Mouse (Mus musculus) CH12.LX (cell line): ENCODE measurements around the gene Picalm.

Experiments used
- CTCF ChIP-seq, 2 experiments: IDR thresholded peaks in 1 of 2; conservative IDR thresholded peaks in 1 of 2; 2 replicates each; pipeline ENCODE4 v1.5.1; 2011 to 2012; ENCODE audit warnings: low read depth in 2 of 2, low read length in 2 of 2, improper control_type of control experiment in 1 of 2, inconsistent platforms in 1 of 2, mild to moderate bottlenecking in 1 of 2, moderate library complexity in 1 of 2
- EP300 ChIP-seq: IDR thresholded peaks from 2 replicates; pipeline ENCODE4 v1.6.1; 2011; ENCODE audit warnings: low read length, improper control_type of control experiment
- HCFC1 ChIP-seq: IDR thresholded peaks from 2 replicates; pipeline ENCODE4 v1.6.1; 2012; ENCODE audit warnings: low read depth, mild to moderate bottlenecking, inconsistent platforms, low read length, improper control_type of control experiment
- JUND ChIP-seq: conservative IDR thresholded peaks from 2 replicates; pipeline ENCODE4 v1.6.1; 2011; ENCODE audit warnings: low read depth, low read length, improper control_type of control experiment
- NELFE ChIP-seq: IDR thresholded peaks from 2 replicates; pipeline ENCODE4 v1.6.1; 2011; ENCODE audit warnings: low read depth, low read length, improper control_type of control experiment
- NRF1 ChIP-seq: IDR thresholded peaks from 2 replicates; pipeline ENCODE4 v1.6.1; 2014; ENCODE audit warnings: low read depth, mild to moderate bottlenecking, inconsistent platforms, low read length, improper control_type of control experiment, moderate library complexity
- POLR2A ChIP-seq: IDR thresholded peaks from 2 replicates; pipeline ENCODE4 v1.6.1; 2011; ENCODE audit warnings: low read depth, mild to moderate bottlenecking, improper control_type of control experiment, low read length
- RCOR1 ChIP-seq: conservative IDR thresholded peaks from 2 replicates; pipeline ENCODE4 v1.6.1; 2012; ENCODE audit warnings: low read depth, mild to moderate bottlenecking, inconsistent platforms, low read length, improper control_type of control experiment
- SMC3 ChIP-seq: IDR thresholded peaks from 2 replicates; pipeline ENCODE4 v1.6.1; 2011; ENCODE audit warnings: low read depth, low read length, improper control_type of control experiment
- TCF12 ChIP-seq: IDR thresholded peaks from 2 replicates; pipeline ENCODE4 v1.6.1; 2014; ENCODE audit warnings: low read depth, mild to moderate bottlenecking, inconsistent platforms, low read length, improper control_type of control experiment
- UBTF ChIP-seq: IDR thresholded peaks from 2 replicates; pipeline ENCODE4 v1.6.1; 2012; ENCODE audit warnings: low read depth, mild to moderate bottlenecking, inconsistent platforms, low read length, improper control_type of control experiment, moderate library complexity
- USF2 ChIP-seq: conservative IDR thresholded peaks from 2 replicates; pipeline ENCODE4 v1.6.1; 2011; ENCODE audit warnings: low read depth, low read length, improper control_type of control experiment

GRCm38 (mm10) chr7:90148516-90148915 lies 18.5 kb downstream of the Picalm start:
- TF ChIP-seq CTCF (conservative IDR thresholded peaks at IDR 0.05 in 1 of 2, IDR thresholded peaks at IDR 0.05 in 1 of 2; ENCODE audit: low read depth in 2 of 2, low read length in 2 of 2) (no peak), NELFE (no peak), POLR2A (no peak), USF2 (no peak), HCFC1 (no peak), EP300 (no peak), SMC3 (no peak), TCF12 (no peak), JUND (no peak), NRF1 (no peak), RCOR1 (no peak), UBTF (no peak)
